Mouse (Mus musculus): ENCODE results near the gene Memo1. TPM values are rescaled to one million over a fixed set of nuclear protein-coding genes. Genes with fewer than 3 reads are reported as not detected.
A peak's percentile ranks its signal among the peaks of the same experiment; 100 is the strongest.
"Not testable (repeated sequence)": the region's sequence is repeated elsewhere in the genome, so short reads cannot be mapped to it uniquely, and the experiment has no call there.

Memo1 gene
- polyA plus RNA-seq, 1 experiment from 2014 or later = 69.2 TPM

DNA sequence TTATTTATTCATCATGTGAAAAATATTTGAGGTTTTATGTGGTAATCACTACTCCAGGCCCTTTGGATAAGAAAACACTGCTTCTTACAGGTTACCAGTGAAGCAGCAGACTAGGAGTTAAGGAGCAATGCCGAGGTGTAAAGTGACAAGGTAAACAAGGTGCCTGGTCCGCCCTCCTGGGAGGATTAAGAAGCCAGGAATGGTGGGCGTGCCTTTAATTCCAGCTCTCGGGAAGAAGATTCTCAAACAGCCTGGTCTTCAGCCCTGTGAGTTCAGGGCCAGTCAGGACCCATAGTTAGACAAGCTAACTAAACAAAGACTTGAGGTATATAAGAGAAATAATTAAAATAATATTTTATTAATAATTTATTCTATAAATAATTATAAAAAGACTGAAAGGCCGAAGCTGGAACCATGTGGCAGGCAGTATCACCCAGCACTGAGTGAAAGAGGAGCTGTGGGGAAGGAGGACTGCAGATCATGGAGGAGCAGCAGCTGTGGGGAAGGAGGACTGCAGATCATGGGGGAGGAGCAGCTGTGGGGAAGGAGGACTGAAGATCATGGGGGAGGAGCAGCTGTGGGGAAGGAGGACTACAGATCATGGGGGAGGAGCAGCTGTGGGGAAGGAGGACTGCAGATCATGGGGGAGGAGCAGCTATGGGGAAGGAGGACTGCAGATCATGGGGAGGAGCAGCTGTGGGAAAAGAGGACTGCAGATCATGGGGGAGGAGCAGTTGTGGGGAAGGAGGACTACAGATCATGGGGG is 86.0 kb downstream of the Memo1 start:
- no peak overlapping the region for H3K4me2 ChIP-seq (replicated peaks)
- H3K27me3 ChIP-seq = no peaks in the 10 kb centered on the region
- no peak overlapping the region for H3K27ac ChIP-seq
- peaks cover 18% of the 10 kb centered on the region; the same call in 1 of the 2 replicates for H3K36me3 ChIP-seq
- no peak overlapping the region for H3K4me3 ChIP-seq
- H3K9ac ChIP-seq = no peak overlapping the region
- no peaks in the 10 kb centered on the region for H3K4me1 ChIP-seq
- no peak for ATAC-seq (ENCODE audit: low FRiP score)
- no peaks in the 10 kb centered on the region for H3K9me3 ChIP-seq (replicated peaks)
- 67% methylated on average over 5 of the region's 5 CpGs for WGBS

- H3K9me3 ChIP-seq (replicated peaks) = no peaks in the 10 kb centered on the region
Measured at GRCm38 (mm10) chr17:74195943-74196342, 99.4 kb downstream of the Memo1 start.

GRCm38 (mm10) chr17:74194755-74195154 is 100.6 kb downstream of the Memo1 start:
- ATAC-seq (ENCODE audit: low FRiP score) = 0 out of 2 replicates have a peak, but pooled peaks have one; percentile 29
- no peaks in the 10 kb centered on the region for H3K9me3 ChIP-seq (replicated peaks)
- no peak overlapping the region for H3K4me2 ChIP-seq (replicated peaks)
- H3K27ac ChIP-seq = no peak overlapping the region
- H3K4me3 ChIP-seq = no peak overlapping the region
- WGBS = 87% methylated on average over 9 of the region's 9 CpGs
- H3K9ac ChIP-seq = no peak overlapping the region
- H3K36me3 ChIP-seq = no peaks in the 10 kb centered on the region
- H3K27me3 ChIP-seq = no peaks in the 10 kb centered on the region
- H3K4me1 ChIP-seq = 0 out of 2 replicates have a peak, but pooled peaks cover 2% of the 10 kb centered on the region

More at GRCm38 (mm10) chr17:74195943-74196342, 99.4 kb downstream of the Memo1 start:
- H3K4me1 ChIP-seq = 0 out of 2 replicates have a peak, but pooled peaks cover 2% of the 10 kb centered on the region
- H3K36me3 ChIP-seq = no peaks in the 10 kb centered on the region
- no peaks in the 10 kb centered on the region for H3K27me3 ChIP-seq
- no peak overlapping the region for H3K4me3 ChIP-seq
- ATAC-seq (ENCODE audit: low FRiP score) = peak; percentile 61
- H3K4me2 ChIP-seq (replicated peaks) = no peak overlapping the region
- no peak overlapping the region for H3K27ac ChIP-seq
- no peak overlapping the region for H3K9ac ChIP-seq
- 46% methylated on average over 2 of the region's 2 CpGs for WGBS

DNA sequence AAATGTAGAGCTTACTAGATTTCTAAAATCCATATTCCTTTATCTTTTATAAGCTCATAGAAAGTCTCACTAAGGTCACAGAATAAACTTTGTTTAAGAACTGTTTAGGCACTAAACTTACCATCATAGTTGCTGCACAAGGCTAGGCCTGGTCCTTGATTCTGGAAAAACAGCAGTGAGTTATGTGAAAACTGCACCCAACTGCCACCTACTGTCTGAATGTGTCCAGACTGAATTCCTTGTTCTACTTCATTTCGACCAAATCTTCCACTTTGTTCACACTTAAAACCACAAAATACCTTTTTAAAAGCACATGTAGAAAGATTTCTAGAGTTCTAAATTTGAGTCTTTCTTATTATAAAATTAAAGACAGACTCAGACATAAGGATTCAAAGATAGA is 101.9 kb downstream of the Memo1 start:
- H3K4me2 ChIP-seq (replicated peaks) = no peak overlapping the region
- ATAC-seq (ENCODE audit: low FRiP score) = no peak
- H3K27ac ChIP-seq = no peak overlapping the region
- H3K36me3 ChIP-seq = no peaks in the 10 kb centered on the region
- WGBS = 89% methylated on average over 1 of the region's 1 CpGs
- H3K4me3 ChIP-seq = no peak overlapping the region
- 0 out of 2 replicates have a peak, but pooled peaks cover 2% of the 10 kb centered on the region for H3K4me1 ChIP-seq
- H3K27me3 ChIP-seq = no peaks in the 10 kb centered on the region
- no peak overlapping the region for H3K9ac ChIP-seq
- no peaks in the 10 kb centered on the region for H3K9me3 ChIP-seq (replicated peaks)

- no peak overlapping the region for H3K9ac ChIP-seq
- 0 out of 2 replicates have a peak, but pooled peaks cover 2% of the 10 kb centered on the region for H3K4me1 ChIP-seq
- no peaks in the 10 kb centered on the region for H3K36me3 ChIP-seq
- H3K9me3 ChIP-seq (replicated peaks) = no peaks in the 10 kb centered on the region
- no peak overlapping the region for H3K4me2 ChIP-seq (replicated peaks)
- no peak overlapping the region for H3K4me3 ChIP-seq
- WGBS = 72% methylated on average over 5 of the region's 5 CpGs
- no peaks in the 10 kb centered on the region for H3K27me3 ChIP-seq
- no peak for ATAC-seq (ENCODE audit: low FRiP score)
- H3K27ac ChIP-seq = no peak overlapping the region
Measured at GRCm38 (mm10) chr17:74191446-74191845, 103.9 kb downstream of the Memo1 start.

GRCm38 (mm10) chr17:74186197-74186596 is 109.1 kb downstream of the Memo1 start:
- no peaks in the 10 kb centered on the region for H3K27me3 ChIP-seq
- H3K36me3 ChIP-seq = no peaks in the 10 kb centered on the region
- no peaks in the 10 kb centered on the region for H3K9me3 ChIP-seq (replicated peaks)
- H3K27ac ChIP-seq = no peak overlapping the region
- H3K4me2 ChIP-seq (replicated peaks) = no peak overlapping the region
- H3K9ac ChIP-seq = no peak overlapping the region
- no peaks in the 10 kb centered on the region for H3K4me1 ChIP-seq
- 76% methylated on average over 5 of the region's 5 CpGs for WGBS
- H3K4me3 ChIP-seq = no peak overlapping the region
- ATAC-seq (ENCODE audit: low FRiP score) = no peak

GRCm38 (mm10) chr17:74184739-74185138 is 110.6 kb downstream of the Memo1 start:
- no peaks in the 10 kb centered on the region for H3K9me3 ChIP-seq (replicated peaks)
- H3K27ac ChIP-seq = no peak overlapping the region
- no peaks in the 10 kb centered on the region for H3K27me3 ChIP-seq
- WGBS = 88% methylated on average over 1 of the region's 1 CpGs
- H3K4me3 ChIP-seq = no peak overlapping the region
- no peaks in the 10 kb centered on the region for H3K36me3 ChIP-seq
- H3K4me1 ChIP-seq = no peaks in the 10 kb centered on the region
- no peak overlapping the region for H3K4me2 ChIP-seq (replicated peaks)
- H3K9ac ChIP-seq = no peak overlapping the region
- no peak for ATAC-seq (ENCODE audit: low FRiP score)

GRCm38 (mm10) chr17:74180889-74181288 is 114.4 kb downstream of the Memo1 start:
- H3K4me1 ChIP-seq = no peaks in the 10 kb centered on the region
- no peak overlapping the region for H3K27ac ChIP-seq
- no peak for ATAC-seq (ENCODE audit: low FRiP score)
- H3K9me3 ChIP-seq (replicated peaks) = no peaks in the 10 kb centered on the region
- H3K9ac ChIP-seq = no peak overlapping the region
- no peak overlapping the region for H3K4me3 ChIP-seq
- H3K4me2 ChIP-seq (replicated peaks) = no peak overlapping the region
- H3K36me3 ChIP-seq = no peaks in the 10 kb centered on the region
- no peaks in the 10 kb centered on the region for H3K27me3 ChIP-seq

GRCm38 (mm10) chr17:74179640-74180039 is 115.7 kb downstream of the Memo1 start:
- H3K9me3 ChIP-seq (replicated peaks); H3K4me1 ChIP-seq; H3K9ac ChIP-seq; ATAC-seq (ENCODE audit: low FRiP score); H3K36me3 ChIP-seq; H3K27ac ChIP-seq; H3K4me2 ChIP-seq (replicated peaks); H3K4me3 ChIP-seq; H3K27me3 ChIP-seq: not testable (repeated sequence)
- WGBS = 95% methylated on average over 2 of the region's 2 CpGs

- H3K4me1 ChIP-seq = no peaks in the 10 kb centered on the region
- no peak overlapping the region for H3K4me2 ChIP-seq (replicated peaks)
- no peaks in the 10 kb centered on the region for H3K9me3 ChIP-seq (replicated peaks)
- H3K4me3 ChIP-seq = no peak overlapping the region
- no peak overlapping the region for H3K27ac ChIP-seq
- no peaks in the 10 kb centered on the region for H3K36me3 ChIP-seq
- ATAC-seq (ENCODE audit: low FRiP score) = no peak
- no peak overlapping the region for H3K9ac ChIP-seq
- H3K27me3 ChIP-seq = no peaks in the 10 kb centered on the region
Measured at GRCm38 (mm10) chr17:74173726-74174125, 121.6 kb downstream of the Memo1 start.

DNA sequence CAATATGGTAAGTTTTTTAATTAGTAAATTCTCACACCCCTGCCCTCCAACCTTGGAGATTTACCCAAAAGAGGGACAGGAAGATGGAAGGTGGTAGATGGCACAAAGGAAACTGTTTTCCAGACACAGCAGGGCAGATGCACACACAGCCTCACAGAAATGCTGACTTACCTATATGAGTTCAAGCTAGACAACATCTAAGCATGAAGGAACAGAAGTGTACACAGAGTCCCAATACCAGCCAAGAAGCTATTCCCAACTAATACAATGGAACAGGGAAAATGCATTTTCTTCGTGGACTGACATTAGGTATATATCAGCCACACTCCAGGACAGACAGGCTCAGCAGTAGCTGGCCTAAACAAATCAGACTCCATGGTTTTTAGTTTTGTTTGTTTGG is 122.5 kb downstream of the Memo1 start:
- Histone ChIP-seq H3K9ac (no peak overlapping the region), H3K27me3 (no peaks in the 10 kb centered on the region), H3K27ac (no peak overlapping the region), H3K4me3 (no peak overlapping the region), H3K9me3 (replicated peaks) (no peaks in the 10 kb centered on the region), H3K4me2 (replicated peaks) (no peak overlapping the region), H3K4me1 (no peaks in the 10 kb centered on the region), H3K36me3 (no peaks in the 10 kb centered on the region)
- no peak for ATAC-seq (ENCODE audit: low FRiP score)
- WGBS = 84% methylated on average over 1 of the region's 1 CpGs

- Histone ChIP-seq H3K4me1 (peaks cover 4% of the 10 kb centered on the region; the same call in 1 of the 2 replicates), H3K4me2 (replicated peaks) (peak overlapping the region; percentile 54), H3K9me3 (replicated peaks) (no peaks in the 10 kb centered on the region), H3K4me3 (peak overlapping the region; percentile 32), H3K27me3 (no peaks in the 10 kb centered on the region), H3K9ac (peak overlapping the region; percentile 24; the same call in 1 of the 2 replicates), H3K36me3 (no peaks in the 10 kb centered on the region), H3K27ac (no peak overlapping the region)
- ATAC-seq (ENCODE audit: low FRiP score) = peak; percentile 93
- 1% methylated on average over 9 of the region's 9 CpGs for WGBS
Measured at GRCm38 (mm10) chr17:74159443-74159894, 135.9 kb downstream of the Memo1 start.

GRCm38 (mm10) chr17:74158161-74158560 is 137.2 kb downstream of the Memo1 start:
- Histone ChIP-seq H3K4me3 (no peak overlapping the region), H3K9ac (no peak overlapping the region), H3K4me2 (replicated peaks) (no peak overlapping the region), H3K27me3 (no peaks in the 10 kb centered on the region), H3K36me3 (no peaks in the 10 kb centered on the region), H3K9me3 (replicated peaks) (no peaks in the 10 kb centered on the region), H3K27ac (no peak overlapping the region), H3K4me1 (peaks cover 4% of the 10 kb centered on the region; the same call in 1 of the 2 replicates)
- no peak for ATAC-seq (ENCODE audit: low FRiP score)
- 93% methylated on average over 3 of the region's 3 CpGs for WGBS

Data from hindbrain, embryonic 12.5 days (tissue).